Mouse (Mus musculus): Measurements from ENCODE around the gene Arhgap10.
"Not testable (repeated sequence)": the region's sequence is repeated elsewhere in the genome, so short reads cannot be mapped to it uniquely, and the experiment has no call there.

The Arhgap10 gene

DNA sequence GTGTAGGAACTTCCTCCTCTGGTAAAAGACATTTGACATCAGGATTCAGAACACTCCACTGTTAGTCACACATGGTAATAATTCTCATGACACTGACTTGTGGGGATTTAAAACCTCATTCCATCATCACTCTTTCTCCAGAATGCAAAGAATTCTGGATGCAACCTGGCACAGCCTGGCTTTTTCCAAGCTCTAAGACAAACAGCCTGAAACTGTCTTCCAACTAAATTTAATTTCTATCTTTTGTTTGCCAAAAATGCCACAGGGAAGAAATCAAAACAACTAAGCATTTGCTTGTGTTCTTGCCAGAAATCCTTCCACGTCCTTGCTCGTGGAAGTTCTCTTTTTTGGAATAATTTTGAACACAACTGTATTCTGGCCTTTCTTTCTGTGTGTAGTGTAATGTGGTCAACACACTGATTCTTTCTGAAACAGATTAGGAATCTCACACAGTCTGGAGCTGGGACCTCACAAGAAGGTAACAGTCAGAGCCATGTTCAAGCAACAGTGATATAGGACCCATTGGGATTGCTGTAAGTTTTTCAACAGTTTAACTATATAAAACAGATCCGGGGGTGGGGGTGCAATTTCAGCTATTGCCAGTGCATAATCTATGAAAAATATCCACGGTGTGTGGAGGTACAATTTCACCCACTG is 167.5 kb downstream of the Arhgap10 start:
- peak; percentile 31 for DNase-seq (ENCODE audit: low read depth, low spot score)

DNA sequence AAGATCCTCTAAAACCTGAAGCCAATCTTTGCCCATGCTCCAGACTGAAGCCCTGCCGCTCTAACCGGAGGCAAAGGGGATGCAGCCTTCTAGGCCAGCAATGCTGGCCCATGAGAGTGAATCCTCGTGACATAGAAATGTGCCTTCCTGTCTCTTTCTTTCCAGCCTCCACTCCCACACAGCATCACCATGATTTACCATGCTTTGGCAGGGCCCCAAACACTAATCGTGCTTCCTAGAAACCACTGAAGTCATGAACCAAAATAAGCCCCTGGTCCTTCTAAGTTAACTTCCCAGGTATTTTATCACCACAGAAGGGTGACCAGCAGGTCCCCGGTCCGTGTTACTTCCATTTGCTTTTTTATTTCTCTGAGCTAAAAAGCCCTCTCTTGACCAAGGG is 173.8 kb downstream of the Arhgap10 start:
- DNase-seq (ENCODE audit: low read depth, low spot score), result no peak

DNA sequence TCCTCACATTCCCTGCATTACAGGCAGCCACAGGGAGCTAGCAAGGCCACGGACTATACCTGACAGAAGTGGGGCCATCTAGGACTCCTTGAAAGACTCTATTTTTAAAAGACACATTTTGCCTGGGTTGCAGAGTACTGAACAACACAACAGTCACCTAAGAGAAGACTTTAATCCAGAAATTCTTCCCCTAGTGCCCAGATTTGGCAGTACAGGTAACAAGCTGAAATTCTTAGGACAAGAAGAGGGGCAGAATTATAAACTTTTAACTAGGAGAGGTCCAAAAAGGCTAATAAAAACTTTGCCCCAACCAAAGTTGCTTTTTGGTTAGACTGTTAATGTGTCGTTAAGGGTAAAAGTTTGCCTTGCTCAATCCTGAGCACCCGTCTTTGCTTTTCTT is 174.4 kb downstream of the Arhgap10 start:
- DNase-seq (ENCODE audit: low read depth, low spot score), result no peak

DNA sequence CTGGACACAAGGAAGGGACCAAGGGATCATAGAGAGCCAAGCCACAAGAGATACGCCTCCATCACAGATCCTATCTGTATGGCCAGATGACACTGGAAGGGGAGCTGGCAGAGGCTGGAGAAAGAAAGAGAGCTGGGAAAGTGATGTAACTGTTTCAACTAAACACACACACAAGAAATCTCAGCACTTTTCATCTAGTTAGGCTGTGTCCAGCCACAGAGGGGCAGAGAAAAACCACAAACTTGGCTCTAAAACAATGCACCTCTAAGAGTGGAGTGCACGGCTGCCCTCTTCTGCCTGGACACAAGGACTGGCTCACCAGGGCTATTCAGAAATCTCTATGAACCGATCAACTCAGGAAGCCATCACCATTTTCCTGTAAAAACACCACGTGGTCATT is 175.6 kb downstream of the Arhgap10 start:
- DNase-seq (ENCODE audit: low read depth, low spot score), result no peak

DNA sequence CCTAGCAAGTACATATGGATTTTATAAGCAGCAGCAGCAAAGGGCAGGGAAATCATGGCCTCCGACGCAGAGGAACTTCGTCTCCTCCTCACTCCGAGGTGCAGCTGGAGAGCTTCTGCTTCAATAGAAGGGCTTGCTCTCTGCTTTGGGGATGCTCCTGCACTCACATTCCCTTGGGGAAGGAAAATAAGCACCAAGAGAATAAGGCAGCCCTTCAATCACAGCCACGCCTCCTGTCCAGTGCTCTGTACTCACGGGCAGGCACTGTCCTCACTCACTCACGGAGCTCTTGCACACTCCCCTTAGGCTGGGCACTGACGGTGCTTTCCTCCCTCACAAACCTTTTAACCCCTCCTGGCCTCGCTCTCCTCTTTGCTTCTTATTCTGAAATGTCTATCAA is 176.4 kb downstream of the Arhgap10 start:
- no peak for DNase-seq (ENCODE audit: low read depth, low spot score)

DNA sequence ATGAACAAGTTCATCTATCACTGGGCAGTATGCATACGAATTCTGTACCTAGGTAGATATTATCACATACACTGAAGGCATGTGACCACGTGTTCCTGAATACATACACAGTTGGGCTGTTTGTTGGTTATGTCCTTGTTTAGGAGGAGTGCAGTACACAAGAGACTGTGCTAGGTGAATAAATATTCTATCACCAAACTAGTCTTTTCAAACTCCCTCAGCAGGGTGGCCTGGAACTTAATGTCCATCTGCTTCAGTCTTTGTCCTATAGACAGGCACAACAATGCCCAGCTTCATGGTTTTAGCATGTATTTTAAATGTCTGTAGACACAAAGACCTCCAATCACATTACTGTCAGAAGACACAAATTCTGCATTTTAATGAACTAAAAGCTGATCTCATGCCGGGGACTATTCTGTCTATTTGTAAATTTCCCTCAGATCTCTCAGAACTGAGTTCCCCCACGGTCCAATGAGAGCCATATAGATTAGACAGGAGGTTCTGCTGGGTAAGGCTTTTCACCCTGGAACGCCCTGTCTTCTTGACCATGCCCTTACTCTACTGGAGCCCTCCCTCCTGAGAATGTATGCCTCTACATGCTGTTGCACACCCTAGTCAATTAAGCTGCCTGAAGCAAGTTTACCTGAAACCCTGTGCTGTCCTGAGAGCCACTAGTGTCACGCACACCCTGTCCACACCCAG is 177.6 kb downstream of the Arhgap10 start:
- DNase-seq (ENCODE audit: low read depth, low spot score), result peak; percentile 44

DNA sequence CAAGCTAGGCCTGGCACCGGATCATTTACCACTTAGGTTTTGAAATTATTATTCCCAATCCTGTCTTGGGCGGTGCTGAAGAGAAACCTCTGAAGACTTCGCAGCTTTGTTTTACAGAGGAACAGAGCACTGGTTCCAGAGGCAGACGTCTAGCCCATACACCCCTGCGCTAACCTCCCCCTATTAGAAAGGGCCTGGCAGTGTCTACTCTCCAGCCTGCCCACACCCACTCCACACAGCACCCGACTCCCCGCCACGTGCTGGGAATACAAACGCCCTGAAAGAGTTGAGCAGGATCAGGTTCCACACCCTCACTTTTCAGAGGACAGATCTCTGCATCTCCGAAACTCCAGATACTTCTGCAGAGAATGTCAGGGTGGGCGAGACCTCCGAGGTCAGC is 180.5 kb downstream of the Arhgap10 start:
- DNase-seq (ENCODE audit: low read depth, low spot score), result no peak

DNA sequence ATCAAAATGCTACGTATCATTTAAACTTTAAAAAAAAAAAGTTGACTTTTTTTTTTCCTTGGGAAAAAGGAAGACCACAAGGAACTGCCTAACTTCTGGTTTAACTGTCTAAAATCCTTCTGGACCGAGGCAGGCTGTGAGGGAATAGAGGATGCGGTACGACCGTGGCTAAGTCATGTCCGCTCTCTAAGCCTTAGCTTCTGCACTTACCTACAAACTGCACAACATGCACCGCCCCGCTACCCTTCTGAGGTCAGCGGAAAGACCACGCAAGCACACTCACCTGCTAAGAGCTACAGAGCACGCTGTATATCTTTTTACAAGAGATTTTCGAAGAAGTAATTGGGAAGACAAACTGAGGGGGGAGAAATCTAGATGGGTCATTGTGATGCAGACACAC is 186.6 kb downstream of the Arhgap10 start:
- DNase-seq (ENCODE audit: low read depth, low spot score), result no peak

DNA sequence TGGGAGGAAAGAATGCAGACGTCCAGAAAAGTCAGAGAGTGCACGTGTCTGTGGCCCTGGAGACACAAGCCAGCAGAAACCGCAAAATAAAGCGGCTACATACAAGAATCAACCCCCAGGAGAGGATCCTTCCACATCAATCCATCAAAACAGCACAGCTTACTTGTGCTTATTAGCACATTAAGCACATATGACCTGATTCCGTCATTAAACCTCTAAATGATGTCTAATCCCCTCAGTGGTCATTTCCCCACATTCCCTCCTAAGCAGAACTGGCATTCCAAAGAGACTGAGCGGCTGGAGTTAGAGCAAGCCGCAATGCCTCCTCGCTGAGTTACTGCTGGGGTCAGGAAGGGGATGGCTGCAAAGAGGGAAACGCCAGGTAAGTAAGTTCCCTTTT is 187.4 kb downstream of the Arhgap10 start:
- peak; percentile 27 for DNase-seq (ENCODE audit: low read depth, low spot score)

DNA sequence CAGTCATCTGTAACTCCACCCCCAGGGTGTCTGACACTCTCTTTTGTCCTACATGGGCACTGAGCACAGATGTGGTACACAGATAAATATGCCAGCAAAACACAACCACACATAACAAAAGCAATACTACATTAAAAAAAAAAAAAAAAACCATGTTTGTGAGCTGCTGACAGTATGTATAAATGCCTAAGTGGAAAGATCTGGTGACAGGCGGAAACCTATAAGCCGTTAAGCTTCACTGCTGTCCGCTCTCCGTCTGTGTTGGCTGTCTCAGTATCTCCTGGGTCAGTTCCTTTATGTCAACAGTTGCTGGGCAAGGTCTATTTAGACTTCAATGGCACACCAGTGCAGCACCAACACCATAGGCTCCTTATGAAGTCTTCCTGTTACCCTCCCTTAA is 188.0 kb downstream of the Arhgap10 start:
- DNase-seq (ENCODE audit: low read depth, low spot score), result no peak

DNA sequence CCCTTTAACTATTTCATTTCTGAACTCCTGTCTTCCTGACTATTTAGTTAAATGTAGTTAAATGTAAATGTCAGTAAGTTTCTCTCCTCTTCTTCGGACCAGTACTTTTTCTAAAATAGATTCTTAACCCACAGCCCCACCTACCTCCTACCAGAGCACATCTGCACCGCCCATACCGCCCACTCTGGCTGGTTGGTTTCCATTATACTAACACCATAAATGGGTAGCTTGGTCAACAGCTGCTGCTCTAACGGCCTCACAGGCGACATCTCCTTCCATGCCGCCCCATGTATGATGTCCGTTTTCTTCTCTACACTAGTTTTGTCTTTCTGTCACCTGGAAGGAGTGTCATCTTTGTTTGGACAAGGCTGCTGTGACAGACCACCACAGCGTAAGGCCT is 189.3 kb downstream of the Arhgap10 start:
- DNase-seq (ENCODE audit: low read depth, low spot score), result no peak

DNA sequence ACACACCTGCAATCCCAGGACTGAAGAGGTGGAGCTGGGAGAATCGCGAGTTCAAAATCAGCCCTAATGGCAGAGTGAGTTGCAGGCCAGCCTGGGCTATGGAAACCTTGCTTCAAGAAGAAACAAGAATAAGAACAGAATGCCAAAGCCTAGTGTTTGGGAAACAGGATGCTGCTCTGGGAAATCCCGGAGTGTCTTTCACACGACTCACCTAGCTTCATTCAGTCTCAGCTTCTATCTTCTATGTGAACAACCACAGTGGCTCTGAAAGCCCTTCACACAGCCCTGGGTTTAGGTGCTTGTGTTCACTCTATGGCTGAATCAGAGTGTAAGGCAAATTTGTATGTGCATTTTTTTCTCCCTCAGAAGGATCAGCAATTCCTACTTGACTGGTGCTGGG is 190.4 kb downstream of the Arhgap10 start:
- DNase-seq (ENCODE audit: low read depth, low spot score), result no peak

DNA sequence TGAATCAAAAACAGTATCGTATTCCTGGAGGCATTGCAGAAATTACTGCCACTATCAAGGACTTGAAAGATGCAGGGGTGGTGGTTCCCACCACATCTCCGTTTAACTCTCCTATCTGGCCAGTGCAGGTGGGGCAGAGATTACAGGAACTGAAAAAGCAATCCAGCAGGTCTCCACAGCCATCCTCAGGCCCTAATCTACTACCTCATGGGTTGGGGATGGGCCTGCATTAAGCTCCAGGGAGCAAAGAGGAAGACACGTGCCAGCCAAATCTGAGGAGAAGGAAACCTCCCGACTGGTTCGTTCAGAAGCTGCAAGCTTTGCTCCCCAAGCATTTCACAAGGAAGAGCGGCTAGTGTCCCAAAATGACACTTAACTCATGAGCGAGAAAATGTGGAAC is 195.0 kb downstream of the Arhgap10 start:
- DNase-seq (ENCODE audit: low read depth, low spot score), result not testable (repeated sequence)

DNA sequence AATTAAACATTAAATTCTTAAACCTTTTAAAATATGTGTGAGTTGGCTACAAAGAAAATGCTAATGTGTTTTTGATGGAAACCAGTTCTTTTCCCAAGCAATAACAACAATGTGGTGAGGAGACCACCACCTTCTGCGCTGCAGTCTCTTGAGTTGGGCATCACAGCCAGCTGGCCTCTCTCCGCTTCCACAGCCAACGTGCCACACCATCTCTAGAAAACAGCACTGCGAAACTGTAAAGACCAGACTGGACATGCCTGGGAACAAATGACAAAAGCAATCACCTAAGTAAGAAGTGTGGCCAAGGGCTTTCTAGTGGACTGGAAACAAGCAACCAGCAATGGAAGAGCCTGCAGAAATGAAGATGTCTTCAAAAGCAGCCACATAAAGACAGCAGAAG is 195.9 kb downstream of the Arhgap10 start:
- DNase-seq (ENCODE audit: low read depth, low spot score), result no peak

DNA sequence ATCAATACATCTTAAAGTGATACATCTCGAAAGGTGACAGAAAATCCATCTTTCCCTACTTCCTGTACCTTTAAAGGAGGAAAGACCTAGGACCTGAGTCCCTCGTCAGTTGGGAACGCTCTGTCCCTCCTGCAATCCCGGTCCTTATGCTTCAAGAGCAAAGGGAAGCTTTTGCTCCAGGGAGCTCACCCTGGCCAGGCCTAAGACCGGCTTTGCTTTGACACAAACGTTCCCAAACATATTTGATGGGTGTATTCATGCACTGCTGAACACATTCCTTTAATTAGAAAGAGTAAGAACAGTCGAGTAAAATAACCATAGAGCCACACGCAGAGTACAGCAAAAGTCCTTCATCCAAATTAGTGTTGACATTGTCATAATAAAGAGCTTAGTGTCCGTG is 199.2 kb downstream of the Arhgap10 start:
- DNase-seq (ENCODE audit: low read depth, low spot score), result no peak

DNA sequence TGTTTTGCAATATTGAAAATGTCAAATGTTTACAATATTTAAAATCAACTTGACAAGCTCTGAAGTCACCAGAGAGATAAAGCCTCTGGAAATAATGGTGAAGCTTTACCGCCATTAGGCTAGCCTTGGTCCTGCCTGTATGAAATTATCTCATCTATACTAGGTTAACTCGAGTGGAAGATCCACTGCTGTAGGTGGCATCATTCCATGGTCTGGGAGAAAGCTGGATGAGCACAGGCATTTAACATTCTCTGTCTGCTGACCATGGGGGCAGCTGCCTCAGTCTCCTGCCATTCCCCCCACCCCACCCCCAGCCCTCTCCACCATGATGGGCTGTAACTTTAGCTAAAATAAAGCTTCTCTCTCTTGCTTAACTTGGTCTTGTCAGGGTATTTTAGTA is 200.0 kb downstream of the Arhgap10 start:
- DNase-seq (ENCODE audit: low read depth, low spot score), result no peak

DNA sequence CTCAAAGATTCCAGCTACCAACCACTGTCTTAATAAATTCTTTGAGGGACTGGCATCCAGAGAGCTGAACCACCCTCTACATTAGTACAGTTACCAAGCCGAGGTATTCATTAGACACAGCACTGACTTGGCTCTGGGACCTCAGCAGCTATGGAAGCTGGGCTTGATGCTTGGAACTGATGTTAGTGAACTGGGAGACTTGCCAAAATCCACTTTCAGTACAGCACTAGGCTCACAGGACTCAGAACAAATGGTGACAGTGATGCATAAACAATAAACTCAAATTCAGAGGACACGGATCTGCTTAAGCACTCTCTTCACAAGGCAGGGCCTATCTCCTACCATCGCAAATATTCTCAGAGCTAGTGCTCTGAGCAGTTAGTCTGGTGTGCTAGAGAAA is 204.8 kb downstream of the Arhgap10 start:
- DNase-seq (ENCODE audit: low read depth, low spot score), result no peak

DNA sequence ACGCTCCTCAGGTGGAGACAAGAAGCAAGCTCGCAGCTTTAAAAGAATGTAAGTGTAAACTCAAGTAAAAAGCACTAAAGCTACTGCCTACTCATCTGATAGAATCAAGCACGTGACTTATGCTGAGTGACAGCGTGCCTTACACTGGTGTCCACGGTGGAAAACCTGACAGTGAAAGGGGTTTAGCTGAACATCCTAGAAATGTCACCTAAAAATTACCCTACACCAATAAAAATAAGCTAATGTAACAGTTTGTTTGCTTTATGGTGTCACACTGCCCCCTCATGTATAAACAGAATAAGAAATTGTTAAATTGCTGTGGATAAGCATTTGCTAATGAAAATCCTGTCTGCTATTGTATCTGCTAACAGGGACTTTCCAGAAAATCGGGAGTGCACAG is 206.0 kb downstream of the Arhgap10 start:
- DNase-seq (ENCODE audit: low read depth, low spot score), result no peak

DNA sequence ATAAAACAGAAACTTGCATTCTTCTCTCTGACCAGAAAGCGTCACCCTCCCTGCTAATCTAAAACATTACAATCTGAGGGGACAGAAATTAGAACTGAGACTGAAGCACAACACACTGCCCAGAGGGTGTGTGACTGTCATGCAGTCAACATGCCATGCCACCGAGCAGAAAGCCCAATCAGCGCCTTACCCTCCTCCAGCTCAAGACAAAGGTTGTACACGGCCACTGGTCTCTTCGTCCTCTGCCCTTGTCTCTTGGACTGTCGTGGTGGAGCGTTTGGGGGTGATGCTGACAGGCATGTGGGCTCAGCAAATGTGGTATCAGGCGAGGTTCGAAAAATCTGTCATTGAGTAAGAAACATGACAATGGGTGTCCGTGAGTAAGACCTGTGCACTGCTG is 207.2 kb downstream of the Arhgap10 start:
- DNase-seq (ENCODE audit: low read depth, low spot score), result no peak

DNA sequence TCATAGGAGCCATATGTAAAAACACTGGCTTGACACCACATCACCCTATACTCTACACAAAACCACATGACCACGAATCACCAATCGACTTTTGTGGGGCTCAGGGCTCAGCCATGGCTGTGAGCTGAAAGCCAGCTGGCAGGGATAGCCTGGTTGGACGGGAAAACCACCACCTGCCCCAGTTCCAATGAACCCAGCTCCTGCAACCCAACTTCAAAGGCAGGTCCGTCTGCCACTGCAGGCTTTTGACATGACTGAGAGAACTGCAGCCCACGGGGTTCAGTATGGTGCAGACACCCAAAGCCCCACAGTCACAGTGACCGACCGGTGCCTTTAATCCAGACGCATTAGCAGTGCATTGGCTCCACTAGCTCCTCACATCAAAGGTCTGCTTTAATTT is 207.7 kb downstream of the Arhgap10 start:
- no peak for DNase-seq (ENCODE audit: low read depth, low spot score)

DNA sequence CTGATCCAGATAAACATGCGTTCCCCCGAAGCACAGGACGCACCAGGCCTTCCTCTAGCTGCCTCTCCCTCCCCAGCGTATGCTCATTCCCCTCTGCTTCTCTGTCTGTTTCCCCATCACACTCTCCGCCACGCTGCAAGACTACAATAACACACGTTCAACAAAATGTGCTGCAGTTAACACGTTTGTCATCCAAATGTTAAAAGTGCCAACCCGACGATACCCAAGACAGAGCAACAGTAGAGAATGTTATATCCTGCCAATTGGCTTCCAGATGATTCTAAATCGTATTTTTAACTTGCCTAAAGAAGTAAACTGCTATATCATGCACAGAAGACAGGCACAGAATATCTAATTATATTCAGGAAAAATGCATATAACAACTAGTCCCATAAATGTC is 223.2 kb downstream of the Arhgap10 start:
- no peak for DNase-seq (ENCODE audit: low read depth, low spot score)

DNA sequence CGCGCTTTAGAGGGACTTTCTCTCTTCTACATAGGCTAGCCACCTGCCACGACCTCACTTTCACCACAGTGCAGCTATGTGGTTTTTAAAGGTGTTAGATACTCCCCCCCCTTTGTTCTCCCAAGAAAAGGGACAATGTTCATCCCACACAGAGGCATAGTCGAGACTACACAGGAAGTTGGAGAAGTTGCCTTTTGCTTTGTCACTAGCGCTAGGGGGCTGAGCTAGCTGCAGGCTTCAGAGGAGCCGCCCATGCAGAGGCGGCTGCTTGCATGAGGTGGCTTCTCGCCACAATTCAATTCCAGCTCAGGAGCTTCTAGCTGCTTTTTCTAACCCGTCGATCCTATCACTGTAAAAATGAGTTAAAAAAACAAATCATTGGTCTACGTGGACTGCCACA is 225.1 kb downstream of the Arhgap10 start:
- DNase-seq (ENCODE audit: low read depth, low spot score), result no peak

DNA sequence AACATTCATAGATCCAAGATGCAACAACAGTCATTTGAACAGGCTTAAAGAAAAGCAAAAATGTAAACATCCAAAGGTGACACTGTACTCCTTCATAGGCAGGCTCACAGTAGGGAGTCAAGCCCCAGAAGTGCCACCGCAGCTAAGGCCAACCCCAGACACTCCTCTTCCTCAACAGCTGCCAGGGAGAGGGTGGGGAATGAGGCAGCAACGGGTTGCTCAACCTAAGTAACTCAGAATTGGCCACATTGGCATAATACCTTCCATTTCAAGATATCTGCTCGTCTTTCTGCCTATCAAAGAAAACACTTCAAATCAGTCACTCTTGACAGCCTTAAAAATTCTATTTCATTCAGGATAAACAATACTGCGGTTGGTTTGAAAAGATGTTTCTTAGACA is 225.6 kb downstream of the Arhgap10 start:
- no peak for DNase-seq (ENCODE audit: low read depth, low spot score)

DNA sequence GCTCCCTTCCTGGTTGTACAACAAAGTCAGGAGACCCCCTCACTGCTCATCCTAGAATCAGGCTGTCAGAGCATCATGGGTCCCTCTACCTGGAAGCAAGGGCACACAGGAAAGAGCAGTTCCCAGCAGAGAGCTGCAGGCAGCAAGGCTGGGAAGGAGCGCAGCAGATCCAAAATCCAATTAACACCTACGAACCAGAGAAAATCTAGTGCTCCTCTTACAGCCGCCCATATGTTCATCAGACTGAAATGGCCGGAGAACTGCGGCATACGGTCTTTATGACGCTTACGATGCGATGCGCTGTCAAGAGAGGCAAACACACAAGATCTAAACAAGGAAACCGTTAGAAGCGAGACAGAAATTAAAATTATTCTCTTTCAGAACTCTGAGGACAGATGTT is 229.3 kb downstream of the Arhgap10 start:
- DNase-seq (ENCODE audit: low read depth, low spot score), result no peak

Measured in mesoderm, embryonic 11.5 days (tissue).